Mouse (Mus musculus): ENCODE results near the gene Strbp. TPM values are rescaled to one million over a fixed set of nuclear protein-coding genes. Genes with fewer than 3 reads are reported as not detected.

Gene Strbp
- polyA plus RNA-seq, 1 experiment from 2014 or later: 27.5 TPM

- Histone ChIP-seq H3K4me1 (ENCODE audit: control insufficient read depth, insufficient read depth, low read length) (peaks cover 12% of the 10 kb centered on the region), H3K9ac (ENCODE audit: low read depth, low read length) (no peak overlapping the region), H3K9me3 (ENCODE audit: control insufficient read depth, low read length) (no peaks in the 10 kb centered on the region), H3K27me3 (replicated peaks; ENCODE audit: control insufficient read depth, insufficient read depth, low read length) (no peaks in the 10 kb centered on the region), H3K27ac (ENCODE audit: low read length) (no peak overlapping the region), H3K36me3 (ENCODE audit: control insufficient read depth, insufficient read depth, low read length) (no peaks in the 10 kb centered on the region), H3K4me2 (ENCODE audit: low read depth, low read length) (no peak overlapping the region), H3K4me3 (ENCODE audit: low read length) (no peak overlapping the region)
- 62% methylated on average over 3 of the region's 3 CpGs for WGBS
- peak; percentile 73 for ATAC-seq
Measured at GRCm38 (mm10) chr2:37708835-37709234, 5.2 kb upstream of the Strbp start.

- WGBS: 17% methylated on average over 4 of the region's 4 CpGs
- peak overlapping the region; percentile 98 for H3K4me3 ChIP-seq (ENCODE audit: low read length)
- H3K9ac ChIP-seq (ENCODE audit: low read depth, low read length): peak overlapping the region; percentile 96; the same call in 1 of the 2 replicates
- no peak overlapping the region for H3K27ac ChIP-seq (ENCODE audit: low read length)
- H3K36me3 ChIP-seq (ENCODE audit: control insufficient read depth, insufficient read depth, low read length): no peaks in the 10 kb centered on the region
- peaks cover 15% of the 10 kb centered on the region for H3K4me1 ChIP-seq (ENCODE audit: control insufficient read depth, insufficient read depth, low read length)
- H3K9me3 ChIP-seq (ENCODE audit: control insufficient read depth, low read length): no peaks in the 10 kb centered on the region
- ATAC-seq: no peak
- peak overlapping the region; percentile 77 for H3K4me2 ChIP-seq (ENCODE audit: low read depth, low read length)
- no peaks in the 10 kb centered on the region for H3K27me3 ChIP-seq (replicated peaks; ENCODE audit: control insufficient read depth, insufficient read depth, low read length)
Measured at GRCm38 (mm10) chr2:37704141-37704760, 592 bp upstream of the Strbp start.

DNA sequence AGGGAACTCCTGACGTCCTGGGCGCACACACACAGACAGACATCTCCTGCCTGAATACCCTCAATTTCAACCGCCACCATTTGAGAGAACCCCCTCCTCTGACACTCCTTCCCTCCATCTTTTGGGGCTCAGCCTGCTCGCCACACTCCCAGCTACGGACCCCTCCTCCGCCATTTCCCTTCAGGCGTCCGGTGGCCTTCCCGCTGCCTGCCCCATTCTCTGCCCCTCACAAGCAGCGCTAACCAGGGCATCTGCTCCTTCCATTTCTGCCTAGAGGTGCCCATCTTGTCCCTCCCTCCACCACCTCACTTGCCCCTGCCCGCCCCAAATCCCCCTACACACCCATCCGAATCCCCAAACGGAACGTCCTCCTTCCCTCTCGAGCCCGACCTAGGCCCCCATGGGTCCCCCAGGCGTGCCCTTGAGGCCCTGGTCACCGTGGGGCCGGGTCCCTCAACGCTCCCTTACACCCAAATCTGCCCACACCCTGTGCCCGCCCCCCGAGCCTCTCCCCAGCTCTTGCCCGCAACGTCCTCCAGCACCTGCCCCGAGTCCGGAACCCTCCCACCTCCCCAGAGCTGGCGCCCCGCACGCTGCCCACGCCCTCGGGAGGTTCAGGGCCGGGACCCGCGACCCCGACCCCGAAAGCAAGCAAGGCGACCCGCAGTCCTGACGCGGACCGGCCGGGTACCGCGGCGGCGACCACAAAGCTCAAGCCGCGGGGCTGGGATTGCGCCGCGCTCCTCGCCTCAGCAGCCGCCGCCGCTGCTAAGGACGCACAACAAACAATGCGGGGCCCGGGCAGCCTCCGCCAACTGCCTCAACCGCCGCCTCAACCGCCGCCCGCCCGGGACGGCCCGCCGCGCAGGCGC lies 1.1 kb downstream of the Strbp start:
- peak overlapping the region; percentile 96 for H3K9ac ChIP-seq (ENCODE audit: low read depth, low read length)
- H3K4me1 ChIP-seq (ENCODE audit: control insufficient read depth, insufficient read depth, low read length): peaks cover 11% of the 10 kb centered on the region
- peak overlapping the region; percentile 88 for H3K4me2 ChIP-seq (ENCODE audit: low read depth, low read length)
- no peaks in the 10 kb centered on the region for H3K27me3 ChIP-seq (replicated peaks; ENCODE audit: control insufficient read depth, insufficient read depth, low read length)
- ATAC-seq: peak; percentile 70
- H3K4me3 ChIP-seq (ENCODE audit: low read length): peak overlapping the region; percentile 98
- WGBS: under 1% methylated on average over 69 of the region's 70 CpGs
- H3K36me3 ChIP-seq (ENCODE audit: control insufficient read depth, insufficient read depth, low read length): no peaks in the 10 kb centered on the region
- no peaks in the 10 kb centered on the region for H3K9me3 ChIP-seq (ENCODE audit: control insufficient read depth, low read length)
- peak overlapping the region; percentile 94 for H3K27ac ChIP-seq (ENCODE audit: low read length)

GRCm38 (mm10) chr2:37689064-37689615 lies 14.5 kb downstream of the Strbp start:
- Histone ChIP-seq H3K27me3 (replicated peaks; ENCODE audit: control insufficient read depth, insufficient read depth, low read length) (no peaks in the 10 kb centered on the region), H3K9ac (ENCODE audit: low read depth, low read length) (no peak overlapping the region), H3K27ac (ENCODE audit: low read length) (no peak overlapping the region), H3K4me1 (ENCODE audit: control insufficient read depth, insufficient read depth, low read length) (peaks cover 4% of the 10 kb centered on the region), H3K4me3 (ENCODE audit: low read length) (no peak overlapping the region), H3K4me2 (ENCODE audit: low read depth, low read length) (no peak overlapping the region), H3K9me3 (ENCODE audit: control insufficient read depth, low read length) (no peaks in the 10 kb centered on the region), H3K36me3 (ENCODE audit: control insufficient read depth, insufficient read depth, low read length) (no peaks in the 10 kb centered on the region)
- WGBS: 49% methylated on average over 3 of the region's 3 CpGs
- ATAC-seq: no peak

DNA sequence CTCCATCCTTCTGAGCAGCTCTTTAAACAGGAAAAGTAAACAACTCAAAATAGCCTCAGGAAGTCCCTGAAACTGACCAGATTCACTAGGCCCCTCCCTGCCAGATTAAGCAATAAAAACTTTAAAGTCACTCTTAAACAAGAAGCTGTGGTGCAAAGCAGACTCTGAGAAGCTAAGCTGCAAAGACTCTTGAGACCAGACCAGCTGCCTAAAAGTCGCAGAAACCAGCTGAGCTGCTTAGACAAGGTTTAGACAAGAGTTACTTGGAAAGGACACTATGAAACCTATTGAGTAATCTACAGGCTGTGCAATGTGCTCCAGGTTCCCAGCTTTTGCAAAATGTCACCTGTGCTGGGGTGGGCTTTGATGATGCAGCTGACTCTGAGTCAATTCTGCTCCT lies 16.6 kb downstream of the Strbp start:
- Histone ChIP-seq H3K4me1 (ENCODE audit: control insufficient read depth, insufficient read depth, low read length) (peaks cover 4% of the 10 kb centered on the region), H3K9me3 (ENCODE audit: control insufficient read depth, low read length) (no peaks in the 10 kb centered on the region), H3K27me3 (replicated peaks; ENCODE audit: control insufficient read depth, insufficient read depth, low read length) (no peaks in the 10 kb centered on the region), H3K9ac (ENCODE audit: low read depth, low read length) (no peak overlapping the region), H3K27ac (ENCODE audit: low read length) (no peak overlapping the region), H3K36me3 (ENCODE audit: control insufficient read depth, insufficient read depth, low read length) (no peaks in the 10 kb centered on the region), H3K4me2 (ENCODE audit: low read depth, low read length) (no peak overlapping the region), H3K4me3 (ENCODE audit: low read length) (no peak overlapping the region)
- no peak for ATAC-seq
- 75% methylated on average over 1 of the region's 1 CpGs for WGBS

DNA sequence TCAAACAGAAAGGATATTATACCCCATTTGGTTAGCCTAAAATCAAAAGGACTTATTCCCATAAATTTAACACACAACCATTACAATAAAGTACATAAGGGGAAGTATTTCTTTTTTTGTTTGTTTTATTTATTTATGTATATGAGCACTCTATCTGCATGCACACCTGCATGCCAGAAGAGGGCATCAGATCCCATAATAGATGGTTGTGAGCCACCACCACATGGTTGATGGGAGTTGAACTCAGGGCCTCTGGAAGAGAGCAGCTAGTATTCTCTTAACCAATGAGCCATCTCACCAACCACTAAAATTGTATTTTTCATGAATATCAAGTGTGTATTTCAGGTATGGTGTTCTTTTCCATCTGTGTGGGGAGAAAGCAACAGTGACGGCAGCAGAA lies 18.8 kb downstream of the Strbp start:
- H3K4me3 ChIP-seq (ENCODE audit: low read length): no peak overlapping the region
- 93% methylated on average over 1 of the region's 1 CpGs for WGBS
- no peak overlapping the region for H3K9ac ChIP-seq (ENCODE audit: low read depth, low read length)
- peaks cover 4% of the 10 kb centered on the region for H3K4me1 ChIP-seq (ENCODE audit: control insufficient read depth, insufficient read depth, low read length)
- H3K4me2 ChIP-seq (ENCODE audit: low read depth, low read length): no peak overlapping the region
- H3K27ac ChIP-seq (ENCODE audit: low read length): no peak overlapping the region
- H3K36me3 ChIP-seq (ENCODE audit: control insufficient read depth, insufficient read depth, low read length): no peaks in the 10 kb centered on the region
- no peak for ATAC-seq
- H3K9me3 ChIP-seq (ENCODE audit: control insufficient read depth, low read length): no peaks in the 10 kb centered on the region
- no peaks in the 10 kb centered on the region for H3K27me3 ChIP-seq (replicated peaks; ENCODE audit: control insufficient read depth, insufficient read depth, low read length)

GRCm38 (mm10) chr2:37682197-37682811 lies 21.4 kb downstream of the Strbp start:
- ATAC-seq: no peak
- 93% methylated on average over 7 of the region's 7 CpGs for WGBS

GRCm38 (mm10) chr2:37651086-37651485 lies 52.6 kb downstream of the Strbp start:
- no peaks in the 10 kb centered on the region for H3K9me3 ChIP-seq (ENCODE audit: control insufficient read depth, low read length)
- no peak overlapping the region for H3K27ac ChIP-seq (ENCODE audit: low read length)
- H3K4me3 ChIP-seq (ENCODE audit: low read length): no peak overlapping the region
- no peaks in the 10 kb centered on the region for H3K27me3 ChIP-seq (replicated peaks; ENCODE audit: control insufficient read depth, insufficient read depth, low read length)
- ATAC-seq: no peak
- H3K4me2 ChIP-seq (ENCODE audit: low read depth, low read length): no peak overlapping the region
- H3K36me3 ChIP-seq (ENCODE audit: control insufficient read depth, insufficient read depth, low read length): no peaks in the 10 kb centered on the region
- 88% methylated on average over 1 of the region's 1 CpGs for WGBS
- H3K4me1 ChIP-seq (ENCODE audit: control insufficient read depth, insufficient read depth, low read length): no peaks in the 10 kb centered on the region
- no peak overlapping the region for H3K9ac ChIP-seq (ENCODE audit: low read depth, low read length)

More at GRCm38 (mm10) chr2:37682197-37682811, 21.4 kb downstream of the Strbp start:
- H3K4me2 ChIP-seq (ENCODE audit: low read depth, low read length): no peak overlapping the region
- no peak overlapping the region for H3K9ac ChIP-seq (ENCODE audit: low read depth, low read length)
- H3K27ac ChIP-seq (ENCODE audit: low read length): no peak overlapping the region
- no peaks in the 10 kb centered on the region for H3K4me1 ChIP-seq (ENCODE audit: control insufficient read depth, insufficient read depth, low read length)
- H3K9me3 ChIP-seq (ENCODE audit: control insufficient read depth, low read length): no peaks in the 10 kb centered on the region
- no peak overlapping the region for H3K4me3 ChIP-seq (ENCODE audit: low read length)
- H3K36me3 ChIP-seq (ENCODE audit: control insufficient read depth, insufficient read depth, low read length): no peaks in the 10 kb centered on the region
- no peaks in the 10 kb centered on the region for H3K27me3 ChIP-seq (replicated peaks; ENCODE audit: control insufficient read depth, insufficient read depth, low read length)

- Histone ChIP-seq H3K9ac (ENCODE audit: low read depth, low read length) (no peak overlapping the region), H3K4me2 (ENCODE audit: low read depth, low read length) (no peak overlapping the region), H3K4me3 (ENCODE audit: low read length) (no peak overlapping the region), H3K4me1 (ENCODE audit: control insufficient read depth, insufficient read depth, low read length) (no peaks in the 10 kb centered on the region), H3K9me3 (ENCODE audit: control insufficient read depth, low read length) (no peaks in the 10 kb centered on the region), H3K27ac (ENCODE audit: low read length) (no peak overlapping the region), H3K27me3 (replicated peaks; ENCODE audit: control insufficient read depth, insufficient read depth, low read length) (no peaks in the 10 kb centered on the region), H3K36me3 (ENCODE audit: control insufficient read depth, insufficient read depth, low read length) (no peaks in the 10 kb centered on the region)
- no peak for ATAC-seq
- 66% methylated on average over 2 of the region's 2 CpGs for WGBS
Measured at GRCm38 (mm10) chr2:37649590-37649989, 54.1 kb downstream of the Strbp start.
